Mouse (Mus musculus) ES-CJ7 (cell line): ENCODE results near the gene Tacc3.
A peak's percentile ranks its signal among the peaks of the same experiment; 100 is the strongest.

Source experiments
- DNase-seq: peaks from one replicate; pipeline ENCODE4 v3.0.0; 2011; ENCODE audit warnings: low read depth, low spot score

Tacc3 gene

DNA sequence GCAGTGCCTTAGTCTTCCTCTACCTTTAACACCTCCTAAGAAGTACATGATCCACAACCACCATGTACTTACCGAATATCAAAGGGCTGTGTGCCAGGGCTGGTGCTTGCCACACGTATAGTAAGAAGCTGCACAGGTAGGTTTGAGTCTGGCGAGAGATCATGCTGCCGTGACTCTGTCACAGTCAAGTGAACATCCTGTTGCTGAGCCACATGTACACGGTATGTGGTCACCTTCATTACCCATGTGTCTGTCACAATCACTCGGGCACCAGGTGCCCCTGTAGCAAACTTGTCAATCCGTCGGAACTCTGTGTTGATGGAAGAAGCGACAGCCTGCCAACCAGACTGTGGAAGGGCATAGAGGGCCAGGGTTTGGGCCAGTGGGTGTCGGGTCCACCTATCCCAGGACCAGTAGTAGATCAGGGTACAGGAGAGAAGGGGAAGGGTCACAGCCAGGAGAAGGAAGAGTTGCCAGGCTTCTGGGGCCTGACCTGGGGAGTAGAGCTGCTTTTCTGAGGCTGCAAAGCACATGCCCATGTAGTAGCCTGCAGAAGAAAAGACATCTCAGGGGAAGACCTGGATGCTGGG, 2.6 kb upstream of the Tacc3 start:
- no peak for DNase-seq

- DNase-seq: no peak
Observed at GRCm38 (mm10) chr5:33656739-33657138, 1.2 kb upstream of the Tacc3 start.

DNA sequence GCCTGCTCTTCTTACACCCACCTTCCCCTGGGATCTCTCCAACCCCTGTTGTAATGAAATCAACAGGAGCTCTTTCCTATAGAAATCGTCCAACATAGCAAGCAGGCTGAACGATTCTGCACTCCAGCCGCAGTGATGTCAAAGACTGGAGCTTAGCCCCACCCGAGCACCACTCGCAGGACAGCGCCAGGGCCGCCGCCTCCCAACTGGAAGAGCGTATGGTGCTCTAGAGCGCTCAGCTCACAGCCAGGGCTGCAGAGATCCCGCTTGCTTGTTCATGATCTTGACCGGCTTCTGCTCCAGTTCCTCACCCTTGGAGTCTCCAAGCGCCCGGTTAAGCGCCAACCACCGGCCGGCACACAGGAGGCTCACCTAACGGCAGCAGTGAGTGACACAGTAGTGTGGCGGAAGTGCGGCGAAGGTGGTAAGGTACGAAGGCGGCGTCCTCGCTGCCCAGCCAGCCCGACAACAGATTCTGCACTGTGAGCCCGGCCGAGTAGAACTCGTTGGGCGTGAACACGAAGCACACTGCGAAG, 609 bp upstream of the Tacc3 start:
- DNase-seq: peak; percentile 40

DNA sequence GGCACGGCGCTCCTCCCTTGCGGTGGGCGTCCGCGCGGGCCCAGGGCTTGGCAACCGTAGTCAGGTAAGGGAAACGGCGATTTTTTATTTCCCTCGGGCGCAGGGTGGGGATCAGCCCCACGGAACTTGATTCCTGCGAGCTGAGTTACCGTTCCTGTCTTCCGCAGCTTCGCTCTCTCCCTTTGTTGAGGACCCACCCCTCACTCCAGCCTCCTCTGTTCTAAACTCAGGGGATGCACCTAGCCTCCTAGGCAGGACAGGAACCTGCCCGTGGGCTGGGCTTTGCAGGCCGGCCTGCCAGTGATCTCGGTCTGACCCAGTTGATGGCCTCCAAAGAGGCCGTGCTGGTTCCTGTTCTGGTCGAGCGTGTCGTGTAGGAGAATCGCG, 729 bp downstream of the Tacc3 start:
- no peak for DNase-seq

DNA sequence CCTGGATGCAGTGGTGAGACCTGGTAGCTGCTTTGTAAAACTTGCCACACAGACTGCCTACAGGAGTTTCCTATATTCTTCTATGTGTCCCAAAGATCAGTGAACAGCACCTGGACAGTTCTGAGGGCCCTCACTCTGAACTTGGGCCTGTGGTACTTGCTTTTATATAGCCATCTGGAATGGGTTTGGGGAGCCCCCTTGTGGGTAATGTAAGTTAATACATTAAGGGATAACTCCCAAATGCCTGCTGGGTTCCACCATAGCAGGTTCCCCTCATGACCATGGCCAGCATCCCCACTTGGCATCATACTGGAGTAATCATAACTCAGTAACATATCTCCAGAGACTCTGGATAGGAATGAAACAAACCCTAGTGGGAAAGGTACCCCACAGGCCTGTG, 10.3 kb downstream of the Tacc3 start:
- peak; percentile 72 for DNase-seq

DNA sequence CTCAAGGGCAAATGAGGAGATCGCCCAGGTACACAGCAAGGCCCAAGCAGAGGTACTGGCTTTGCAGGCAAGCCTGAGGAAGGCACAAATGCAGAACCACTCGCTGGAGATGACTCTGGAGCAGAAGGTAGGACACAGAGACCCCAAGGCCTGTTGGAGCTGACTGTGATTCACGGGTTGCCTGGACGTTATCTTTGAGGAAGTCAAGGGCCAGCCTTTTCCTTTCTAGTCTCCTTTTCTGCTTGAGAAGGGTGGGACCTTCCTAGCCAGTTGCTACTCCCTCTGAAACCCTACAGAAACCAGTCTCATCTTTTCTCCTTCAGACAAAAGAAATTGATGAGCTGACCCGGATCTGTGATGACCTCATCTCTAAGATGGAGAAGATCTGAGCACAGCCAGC, 13.7 kb downstream of the Tacc3 start:
- DNase-seq: no peak

DNA sequence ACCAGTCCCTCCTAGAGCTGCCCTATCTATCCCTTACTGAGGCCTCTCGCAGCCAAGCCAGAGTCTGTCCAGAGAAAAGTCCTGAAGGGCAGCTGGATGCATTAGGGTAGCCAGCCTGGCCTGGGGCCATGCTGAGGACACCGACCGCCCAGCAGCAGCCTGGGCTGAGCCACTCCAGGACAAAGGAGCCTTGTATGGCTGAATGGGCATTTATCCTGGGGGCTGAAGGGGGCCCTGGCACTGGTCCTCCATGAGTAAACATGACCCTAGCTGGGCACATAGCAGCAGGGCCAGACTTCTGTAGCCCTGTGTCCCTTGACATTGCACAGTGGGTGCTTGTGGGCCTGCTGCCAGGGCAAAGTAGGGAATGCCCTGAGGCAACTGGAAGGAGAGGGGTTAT, 16.5 kb downstream of the Tacc3 start:
- no peak for DNase-seq

- peak; percentile 65 for DNase-seq
Observed at GRCm38 (mm10) chr5:33675964-33676363, 18.0 kb downstream of the Tacc3 start.

GRCm38 (mm10) chr5:33678244-33678643, 20.3 kb downstream of the Tacc3 start:
- DNase-seq: no peak

DNA sequence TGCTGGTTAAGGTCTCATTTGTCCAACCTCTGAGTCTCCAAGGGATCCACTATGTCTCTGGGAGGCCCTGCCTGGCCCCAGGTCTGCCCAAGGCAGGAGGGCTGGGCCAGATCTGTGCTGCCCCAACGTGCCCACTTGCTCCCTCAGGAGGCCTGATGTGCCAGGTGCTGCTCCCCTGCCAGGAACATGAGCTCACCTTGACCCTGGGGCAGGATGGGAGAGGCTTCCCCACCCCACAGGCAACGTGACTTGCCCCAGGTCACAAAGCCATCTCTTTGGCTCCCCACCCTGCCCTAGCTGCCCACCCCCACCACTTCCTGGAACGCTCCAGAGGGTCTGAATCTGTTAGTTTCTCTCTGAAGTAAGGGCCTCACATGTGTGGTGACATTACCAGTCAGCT, 23.1 kb downstream of the Tacc3 start:
- peak; percentile 41 for DNase-seq

DNA sequence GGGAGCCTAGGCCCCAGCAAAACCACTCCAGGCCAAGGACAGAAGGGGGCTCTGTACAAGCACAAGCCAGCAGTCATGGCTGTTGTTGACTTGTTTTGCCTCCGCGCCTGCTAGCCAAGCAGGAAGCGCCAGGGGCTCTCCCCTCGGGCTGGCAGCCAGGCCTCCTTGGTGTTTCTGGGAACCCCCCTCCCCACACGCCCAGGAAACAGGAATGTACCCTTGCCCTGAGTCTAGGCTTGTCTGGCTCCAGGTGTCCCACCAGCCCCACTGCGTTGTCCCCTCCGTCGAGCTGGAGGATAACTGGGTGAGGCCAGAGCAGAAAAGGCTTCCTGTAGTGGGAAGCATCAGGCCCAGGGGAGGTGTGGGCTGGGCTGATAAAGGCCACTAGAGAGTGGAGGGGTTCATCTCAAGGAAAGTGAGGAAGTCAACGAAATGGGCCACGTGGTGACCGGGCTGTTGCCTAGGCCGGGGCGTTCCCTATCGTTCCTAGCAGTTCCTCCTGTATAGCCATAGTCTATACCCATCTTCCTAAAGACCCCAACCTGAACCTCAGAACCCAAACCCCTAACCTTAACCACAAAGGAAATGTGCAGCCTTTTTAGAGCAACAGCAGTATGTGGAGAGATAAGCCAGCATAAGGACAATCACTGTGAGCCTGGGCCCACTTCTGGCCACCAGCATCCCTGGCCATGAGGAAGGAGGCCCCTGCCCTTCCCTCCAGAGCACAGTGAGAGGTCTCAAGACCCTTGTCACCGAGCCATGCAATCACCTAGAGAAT, 23.9 kb downstream of the Tacc3 start:
- DNase-seq: no peak

DNA sequence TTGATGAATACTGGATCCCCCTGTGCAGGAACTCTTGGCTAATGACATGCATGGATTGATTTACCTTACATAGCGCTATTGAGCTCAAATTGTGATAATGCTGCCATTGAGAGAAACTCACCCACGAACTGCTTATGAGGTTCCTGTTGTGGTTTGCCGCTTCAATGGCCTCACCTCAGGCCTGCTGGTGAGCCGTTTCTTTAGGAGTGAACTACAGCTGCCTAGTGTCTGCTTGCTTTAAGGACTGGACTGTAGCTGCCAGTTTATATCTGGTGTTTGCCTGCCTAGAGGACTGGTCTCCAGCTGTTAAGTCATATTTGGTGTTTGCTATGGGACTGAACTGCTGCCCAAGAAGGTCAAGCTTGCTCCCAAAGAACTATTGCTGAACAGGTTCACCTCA, 25.0 kb downstream of the Tacc3 start:
- DNase-seq: no peak

- DNase-seq: peak; percentile 39
Observed at GRCm38 (mm10) chr5:33683897-33684652, 26.1 kb downstream of the Tacc3 start.

- no peak for DNase-seq
Observed at GRCm38 (mm10) chr5:33684932-33685331, 27.0 kb downstream of the Tacc3 start.

DNA sequence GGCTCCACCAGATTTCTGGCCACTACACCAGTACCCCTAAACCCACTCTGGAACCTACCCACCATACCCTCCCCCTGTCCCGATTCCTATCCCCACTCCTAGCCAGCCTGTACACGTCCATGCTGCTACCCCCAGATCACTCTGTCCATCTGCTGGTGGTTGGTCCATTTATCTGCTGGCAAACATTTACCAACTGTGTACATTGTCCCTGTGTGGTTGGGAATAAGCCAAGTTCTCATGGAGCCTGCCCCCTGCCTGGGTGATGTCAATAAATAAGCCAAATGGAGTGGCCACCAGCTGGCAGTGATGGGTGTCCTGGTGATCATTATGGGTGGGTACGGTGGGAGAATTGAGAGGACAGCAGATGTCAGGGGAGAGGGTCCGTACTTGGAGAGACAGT, 29.2 kb downstream of the Tacc3 start:
- DNase-seq: no peak

GRCm38 (mm10) chr5:33688278-33689220, 30.6 kb downstream of the Tacc3 start:
- no peak for DNase-seq

DNA sequence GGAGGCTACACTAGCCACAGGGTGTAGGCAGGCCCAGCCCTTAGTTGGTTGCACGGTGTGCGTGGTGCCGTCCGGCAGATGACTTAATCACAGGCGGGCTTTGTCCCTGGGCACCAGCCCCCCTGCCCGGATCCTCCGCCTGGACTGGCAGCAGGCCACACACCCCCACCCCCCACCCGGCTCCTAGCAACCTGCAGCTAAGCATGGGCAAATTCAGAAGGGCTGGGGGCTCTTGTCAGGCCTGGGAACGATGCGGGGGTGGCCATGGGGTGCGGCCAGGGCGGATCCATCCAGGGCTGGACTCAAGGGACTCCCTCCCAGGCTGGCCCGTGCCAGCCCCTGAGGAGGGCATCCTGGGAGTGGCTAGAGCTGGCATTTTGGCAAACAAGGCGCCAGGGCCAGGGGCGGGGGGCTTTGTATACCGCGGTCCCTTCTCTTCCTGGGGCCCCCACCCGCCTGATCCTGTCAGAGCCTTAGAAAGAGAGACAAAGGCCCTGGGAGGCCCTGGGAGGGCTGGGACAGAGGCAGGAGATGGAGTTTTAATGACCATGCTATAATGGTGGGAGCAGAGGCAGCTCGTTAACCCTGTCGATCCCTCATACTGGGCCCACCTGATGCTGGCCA, 31.4 kb downstream of the Tacc3 start:
- DNase-seq: no peak

DNA sequence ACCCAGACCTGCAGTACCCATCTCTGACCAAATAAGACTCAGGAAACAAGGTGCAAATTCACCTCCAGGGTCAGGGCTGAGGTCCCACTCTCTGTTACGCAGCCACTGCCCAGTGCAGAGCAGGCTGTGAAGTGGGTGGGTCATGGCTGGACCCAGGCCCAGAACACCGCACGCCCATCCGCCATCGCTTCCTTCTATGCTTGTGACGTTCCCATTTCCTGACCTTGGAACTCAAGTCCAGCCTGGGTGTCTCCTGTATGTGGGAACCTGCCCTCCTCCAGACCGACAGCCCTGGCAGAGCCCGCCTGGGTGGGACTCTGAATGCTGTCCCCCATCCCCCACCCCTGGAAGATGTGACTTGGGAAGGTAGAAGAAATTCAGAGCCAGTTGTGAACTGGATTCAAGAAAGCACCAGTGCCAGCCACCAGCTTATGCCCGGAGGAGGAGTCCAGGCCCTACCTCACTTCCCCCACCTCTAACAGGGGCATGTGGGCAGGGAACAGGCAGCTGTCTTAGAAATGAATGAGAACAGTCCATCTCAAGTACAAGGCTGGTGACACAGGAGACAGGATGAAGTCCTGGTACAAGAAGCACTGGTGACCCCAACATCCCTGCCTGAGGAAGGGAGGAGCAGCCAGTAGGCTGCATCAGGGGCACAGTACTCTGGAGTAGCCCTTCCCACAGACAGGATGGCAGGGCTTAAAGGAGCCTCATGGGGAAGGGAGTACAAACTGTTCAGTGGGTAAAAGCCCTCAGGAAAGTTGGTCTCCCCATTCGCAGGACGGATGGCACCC, 32.1 kb downstream of the Tacc3 start:
- DNase-seq: no peak

DNA sequence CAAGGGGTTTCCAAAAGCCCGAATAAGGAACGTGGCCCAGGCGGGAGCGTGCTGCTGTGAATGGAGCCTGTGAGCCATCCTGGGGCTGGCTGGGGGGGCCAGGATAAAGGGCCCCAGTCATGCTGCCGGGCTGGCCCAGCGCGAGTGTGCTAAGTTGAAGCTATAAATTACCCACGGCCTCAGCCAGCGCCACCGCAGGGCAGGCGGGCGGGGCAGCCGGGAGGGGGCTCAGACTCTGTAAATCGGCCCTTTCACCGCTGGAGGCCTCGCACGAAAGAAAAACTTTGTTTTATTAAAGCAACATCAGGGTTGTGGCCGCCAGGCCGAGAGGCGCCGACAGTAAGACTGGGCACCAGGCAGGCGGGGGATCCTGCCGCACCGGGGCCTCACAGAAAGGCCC, 34.5 kb downstream of the Tacc3 start:
- DNase-seq: no peak

- no peak for DNase-seq
Observed at GRCm38 (mm10) chr5:33694461-33694847, 36.5 kb downstream of the Tacc3 start.
